Mouse (Mus musculus) T-cell, adult 2 months (primary cell): ENCODE data around the gene C1qtnf7.

Experiments used
- DNase-seq: peaks from one replicate; pipeline ENCODE4 v3.0.0; 2022; ENCODE audit warnings: low spot score

C1qtnf7 gene

GRCm38 (mm10) chr5:43539871-43540270, 24.5 kb downstream of the C1qtnf7 start:
- DNase-seq = no peak

GRCm38 (mm10) chr5:43541492-43541891, 26.2 kb downstream of the C1qtnf7 start:
- DNase-seq = no peak

- DNase-seq = no peak
Measured at GRCm38 (mm10) chr5:43542246-43542845, 27.0 kb downstream of the C1qtnf7 start.

DNA sequence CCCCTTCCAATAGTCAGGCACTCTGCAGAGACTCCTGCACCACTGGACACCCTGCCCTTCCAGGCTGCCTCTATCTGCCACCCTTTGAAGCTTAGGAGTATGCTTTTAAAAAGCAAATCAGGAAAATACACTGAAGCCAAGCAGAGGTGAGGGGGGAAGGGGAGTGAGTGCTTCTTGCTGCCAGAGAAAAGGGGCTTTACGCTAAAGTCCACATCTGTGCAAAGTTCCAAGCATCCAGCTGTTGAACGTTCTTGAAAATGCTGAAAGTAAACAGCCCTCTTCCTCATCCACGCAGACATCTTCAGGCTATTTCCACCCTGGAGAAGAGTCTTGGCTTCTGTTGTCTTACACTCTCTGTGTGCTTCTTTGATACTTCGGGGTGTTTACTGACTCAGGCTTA, 34.6 kb downstream of the C1qtnf7 start:
- DNase-seq = no peak

- DNase-seq = no peak
Measured at GRCm38 (mm10) chr5:43550444-43550843, 35.1 kb downstream of the C1qtnf7 start.

- DNase-seq = no peak
Measured at GRCm38 (mm10) chr5:43554871-43555270, 39.5 kb downstream of the C1qtnf7 start.

- DNase-seq = no peak
Measured at GRCm38 (mm10) chr5:43555406-43555805, 40.1 kb downstream of the C1qtnf7 start.

DNA sequence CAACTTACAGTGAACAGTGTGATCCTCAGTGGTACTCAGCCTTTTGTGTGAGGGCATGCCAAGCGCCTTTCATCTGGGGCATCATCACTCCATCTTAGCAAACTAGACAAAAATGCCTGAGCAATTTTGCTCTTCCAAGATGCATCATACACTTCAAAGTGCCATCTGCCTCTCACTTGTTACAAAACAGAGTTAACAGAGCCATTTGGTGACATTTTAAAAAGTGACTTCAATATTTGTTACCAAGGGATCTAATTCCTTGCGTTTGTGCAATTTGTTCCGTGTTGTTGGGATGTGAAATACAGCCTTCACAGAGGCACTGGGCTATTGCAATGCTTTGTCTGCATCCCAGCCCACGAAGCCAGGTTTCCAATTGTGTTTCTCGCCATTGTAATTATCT, 42.1 kb downstream of the C1qtnf7 start:
- no peak for DNase-seq

DNA sequence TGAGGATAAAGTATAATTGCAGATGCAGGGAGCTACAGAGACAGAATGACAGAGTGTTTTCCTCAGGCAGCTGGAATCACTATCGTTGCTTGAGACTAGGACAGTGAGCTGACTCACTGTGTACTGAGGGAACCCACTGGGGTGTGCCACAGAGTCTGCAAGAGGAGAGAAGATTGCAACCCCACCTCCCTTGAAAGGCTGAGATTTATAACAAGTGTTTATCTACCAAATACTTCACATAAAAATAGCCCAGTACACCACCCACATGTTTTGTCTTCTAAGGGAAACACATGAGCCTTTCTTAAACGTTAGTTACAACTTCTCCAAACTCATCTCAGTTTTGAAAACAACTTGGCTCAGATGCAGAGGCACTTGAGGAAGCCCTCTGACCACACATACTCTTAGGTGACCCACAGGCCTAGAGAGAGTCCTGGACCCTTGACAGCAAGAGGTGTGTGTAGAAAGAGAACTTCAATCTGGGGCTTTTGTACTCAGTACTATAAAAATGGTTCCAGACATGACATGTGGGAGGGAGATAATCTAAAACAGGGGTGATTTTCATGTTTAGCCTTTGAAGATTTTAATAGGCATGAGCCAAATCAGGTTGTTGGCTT, 46.4 kb downstream of the C1qtnf7 start:
- no peak for DNase-seq

DNA sequence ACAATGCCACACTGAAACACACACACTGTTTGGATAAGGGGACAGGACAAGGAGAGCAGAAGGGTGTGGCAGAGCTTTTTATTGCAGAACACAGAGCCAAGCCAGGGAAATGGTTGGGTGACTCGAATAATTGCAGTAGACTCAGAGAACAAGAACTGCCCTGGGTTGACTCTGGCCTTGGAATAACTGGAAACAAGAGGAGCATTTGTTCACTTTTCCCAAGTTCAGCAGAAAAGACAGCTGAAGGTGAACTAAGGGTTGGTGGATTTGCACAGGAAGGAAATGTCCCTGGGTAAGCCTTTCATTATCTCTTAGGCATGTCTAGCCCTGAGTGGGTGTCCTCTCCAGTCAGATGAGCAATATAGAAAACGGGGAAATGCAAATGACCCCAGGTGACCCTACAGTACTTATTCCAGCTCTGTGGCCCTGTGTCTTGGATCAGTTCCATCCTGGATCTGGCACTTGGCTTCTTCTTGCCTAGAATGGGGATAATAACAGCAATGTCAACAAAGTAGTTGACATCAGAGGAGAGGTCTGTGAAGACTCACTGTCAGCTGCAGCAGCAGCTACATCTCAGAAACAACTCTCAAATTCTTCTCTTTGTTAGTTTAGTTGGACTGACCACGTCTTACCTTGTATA, 54.5 kb downstream of the C1qtnf7 start:
- no peak for DNase-seq

GRCm38 (mm10) chr5:43582876-43583275, 67.5 kb downstream of the C1qtnf7 start:
- no peak for DNase-seq

GRCm38 (mm10) chr5:43583326-43584120, 68.2 kb downstream of the C1qtnf7 start:
- no peak for DNase-seq

GRCm38 (mm10) chr5:43584464-43584863, 69.1 kb downstream of the C1qtnf7 start:
- no peak for DNase-seq

- no peak for DNase-seq
Measured at GRCm38 (mm10) chr5:43585406-43586245, 70.3 kb downstream of the C1qtnf7 start.

GRCm38 (mm10) chr5:43588791-43589439, 73.6 kb downstream of the C1qtnf7 start:
- no peak for DNase-seq

DNA sequence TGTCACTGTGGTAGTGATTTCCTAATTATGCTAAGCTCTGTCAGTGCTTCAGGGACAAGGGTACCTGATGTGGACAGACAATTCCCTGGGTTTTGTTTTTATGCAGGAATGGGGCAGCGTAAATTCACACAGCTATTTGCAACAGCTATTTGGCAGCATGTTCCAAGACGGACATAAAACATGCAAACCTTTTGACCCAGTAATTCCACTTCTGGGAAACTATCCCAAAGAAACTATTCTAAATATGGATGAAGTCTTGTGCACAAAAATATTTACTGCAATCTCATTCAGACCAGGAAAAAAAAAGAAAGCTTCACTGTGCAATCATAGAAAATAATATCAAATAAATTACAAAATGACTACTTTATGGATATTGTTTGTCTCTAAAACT, 74.1 kb downstream of the C1qtnf7 start:
- no peak for DNase-seq

GRCm38 (mm10) chr5:43590311-43590731, 75.0 kb downstream of the C1qtnf7 start:
- no peak for DNase-seq

DNA sequence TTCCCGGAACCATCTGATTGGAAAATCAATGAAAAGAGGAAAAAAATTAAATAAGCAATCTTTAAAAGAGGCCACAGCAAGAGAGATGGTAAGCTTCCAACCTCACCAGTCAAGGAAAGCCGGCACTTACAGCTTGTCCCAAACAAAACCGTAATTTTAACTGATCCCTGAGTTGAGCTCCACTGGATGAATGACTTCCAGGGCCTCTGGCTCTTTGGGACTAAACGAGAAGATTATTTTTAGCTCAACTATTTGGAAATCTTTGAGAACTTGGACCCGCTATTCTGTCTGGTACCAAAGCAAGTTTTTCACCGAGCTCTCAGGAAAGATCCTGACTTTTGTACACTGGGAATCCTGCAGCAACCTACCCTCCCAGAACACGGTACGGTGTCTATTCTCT, 86.3 kb downstream of the C1qtnf7 start:
- DNase-seq = no peak

DNA sequence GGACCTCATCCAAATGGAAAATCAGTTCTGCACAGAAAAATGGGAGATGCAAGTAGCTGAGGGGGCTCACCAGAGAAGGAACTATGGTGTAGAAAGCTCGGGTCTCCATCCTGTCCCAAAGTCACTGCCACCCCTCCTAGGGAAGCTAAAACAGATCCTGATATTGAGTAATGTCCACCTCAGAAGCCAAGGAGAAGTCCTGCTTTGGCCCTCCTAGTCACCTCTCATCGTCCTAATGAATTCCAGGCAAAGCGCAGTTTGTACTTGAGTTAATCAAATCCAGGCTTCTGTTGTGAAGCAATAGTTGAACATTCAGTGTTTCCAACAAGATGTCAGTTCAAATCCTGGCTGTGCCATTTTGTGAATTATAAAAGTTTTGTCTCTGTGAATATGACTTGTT, 87.2 kb downstream of the C1qtnf7 start:
- DNase-seq = no peak

DNA sequence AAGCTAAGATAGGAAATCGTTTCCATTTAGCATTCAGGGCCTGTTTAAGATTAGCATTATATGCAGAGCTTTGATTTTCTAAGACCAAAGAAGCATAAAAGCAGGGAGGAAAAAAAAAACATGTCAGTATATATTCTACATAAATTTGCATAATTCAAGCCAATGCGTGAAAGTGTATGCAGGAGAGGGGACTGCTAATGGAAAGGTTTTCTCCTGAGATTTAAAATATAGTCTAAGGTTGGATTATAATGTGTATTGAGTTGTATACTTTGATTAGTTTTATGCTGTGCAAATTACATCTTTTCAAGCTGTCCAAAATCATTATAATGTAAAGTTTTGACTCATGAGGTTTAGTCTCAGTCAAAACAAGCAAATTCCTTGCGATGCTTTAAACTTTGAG, 88.2 kb downstream of the C1qtnf7 start:
- DNase-seq = no peak

DNA sequence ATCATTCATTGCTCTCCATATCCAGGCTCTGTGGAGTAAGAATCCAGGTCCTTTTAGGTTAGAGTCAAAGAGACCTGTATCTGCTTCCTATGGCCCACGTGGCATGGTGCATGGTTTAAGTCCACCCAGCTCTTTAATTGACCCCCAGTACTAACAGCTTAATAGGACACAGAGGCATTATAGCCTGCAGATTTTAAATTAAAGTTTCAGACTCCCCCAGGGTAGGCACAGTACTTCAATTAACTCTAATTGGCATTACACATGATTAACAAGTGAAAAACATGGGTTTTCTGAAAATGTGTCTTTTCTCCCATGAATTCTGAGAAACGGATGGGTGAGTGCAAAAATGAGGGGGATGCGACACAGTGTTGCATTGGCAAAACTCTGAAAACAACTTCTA, 92.7 kb downstream of the C1qtnf7 start:
- DNase-seq = no peak
